Mouse (Mus musculus) monocyte, adult 2 months (primary cell): ENCODE data around the gene Btbd35f19.
"Not testable (repeated sequence)": the region's sequence is repeated elsewhere in the genome, so short reads cannot be mapped to it uniquely, and the experiment has no call there.

Experiments used
- DNase-seq, 2 experiments: peaks; one replicate each; pipeline ENCODE4 v3.0.0; 2022; ENCODE audit warnings: low spot score in 2 of 2, low read depth in 1 of 2

The Btbd35f19 gene

GRCm38 (mm10) chrX:31383818-31384217 is at the start of gene Btbd35f19:
TSS of gene Btbd35f19 (minus strand) at chrX:31383918.
- DNase-seq = not testable (repeated sequence)

DNA sequence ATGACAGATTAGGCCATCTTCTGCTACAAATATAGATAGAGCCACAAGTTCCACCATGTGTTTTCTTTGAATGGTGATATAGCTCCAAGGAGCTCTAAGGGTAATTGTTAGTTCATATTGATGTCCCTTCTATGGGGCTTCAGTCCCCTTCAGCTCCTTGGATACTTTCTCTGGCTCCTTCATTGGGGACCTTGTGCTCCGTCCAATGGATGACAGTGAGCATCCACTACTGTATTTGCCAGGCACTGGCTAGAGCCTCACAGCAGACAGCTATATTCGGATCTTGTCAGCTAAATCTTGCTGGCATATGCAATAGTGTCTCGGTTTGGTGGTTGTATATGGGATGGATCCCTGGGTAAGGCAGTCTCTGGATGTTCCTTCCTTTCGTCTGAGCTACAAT is 41.8 kb downstream of the Btbd35f19 start:
- DNase-seq = peak in 1 of 2 experiments; percentile 9

DNA sequence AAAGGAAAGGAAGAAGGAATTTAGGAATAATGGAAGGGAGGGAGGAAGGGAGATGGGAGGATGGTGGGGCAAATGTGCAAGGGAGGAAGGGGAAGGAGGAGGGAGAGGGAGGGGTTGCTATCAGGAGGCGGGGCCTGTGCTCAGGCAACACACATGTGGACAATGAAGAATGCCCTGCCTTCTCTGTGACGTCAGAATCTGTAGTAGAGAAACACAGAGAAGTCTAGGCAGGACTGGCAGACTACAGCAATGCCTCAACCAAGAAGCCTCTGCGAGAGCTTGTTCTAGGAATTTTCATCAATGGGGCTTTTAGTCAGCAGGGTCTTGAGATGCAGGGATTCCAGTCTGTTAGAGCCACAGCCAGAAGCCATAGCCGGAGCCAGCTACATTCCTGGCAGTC is 47.6 kb downstream of the Btbd35f19 start, which contains the start of gene Btbd35f26:
Gene Btbd35f26 (plus strand): TSS at position 301 of the 400 bp plus-strand sequence.
- DNase-seq = not testable (repeated sequence)
